Mouse (Mus musculus) C2C12 (cell line): ENCODE results near the gene Znhit2. TPM values are rescaled to one million over a fixed set of nuclear protein-coding genes. Genes with fewer than 3 reads are reported as not detected.

Experiments used
- H3K27me3 ChIP-seq: one replicate; pipeline ENCODE4 v1.6.1; 2011; ENCODE audit not compliant: control insufficient read depth, insufficient read depth, insufficient read length
- H3K36me3 ChIP-seq: one replicate; pipeline ENCODE4 v1.6.1; 2011; ENCODE audit not compliant: control insufficient read depth, insufficient read depth
- H3K4me3 ChIP-seq: one replicate; pipeline ENCODE4 v1.5.1; 2011; ENCODE audit warnings: mild to moderate bottlenecking, control low read depth; ENCODE audit not compliant: poor library complexity, insufficient read depth, severe bottlenecking
- H3K79me2 ChIP-seq: one replicate; pipeline ENCODE4 v1.6.1; 2011; ENCODE audit not compliant: control insufficient read depth, insufficient read depth
- H3K79me3 ChIP-seq: one replicate; pipeline ENCODE4 v1.6.1; 2011; ENCODE audit warnings: low read depth, control low read depth
- H3ac ChIP-seq: one replicate; pipeline ENCODE3; 2011; ENCODE audit warnings: low read depth; ENCODE audit not compliant: control insufficient read depth, insufficient read length
- CEBPB ChIP-seq: IDR thresholded peaks from one replicate; pipeline ENCODE4 v1.6.1; 2011; ENCODE audit warnings: low read depth, mild to moderate bottlenecking, control low read depth, moderate library complexity
- CTCF ChIP-seq: IDR thresholded peaks from one replicate; pipeline ENCODE4 v1.5.1; 2011; ENCODE audit not compliant: control insufficient read depth, insufficient read depth, insufficient read length
- FOSL1 ChIP-seq: IDR thresholded peaks from one replicate; pipeline ENCODE4 v1.8.0; 2011; ENCODE audit warnings: mild to moderate bottlenecking, low read length; ENCODE audit not compliant: poor library complexity, insufficient read depth, severe bottlenecking
- MAX ChIP-seq: IDR thresholded peaks from one replicate; pipeline ENCODE4 v1.6.1; 2011; ENCODE audit warnings: mild to moderate bottlenecking, control low read depth
- MYOD1 ChIP-seq: IDR thresholded peaks from one replicate; pipeline ENCODE4 v1.6.1; 2011; ENCODE audit warnings: low read depth; ENCODE audit not compliant: control insufficient read depth, insufficient read length
- MYOG ChIP-seq: IDR thresholded peaks from one replicate; pipeline ENCODE4 v1.6.1; 2011; ENCODE audit not compliant: control insufficient read depth, insufficient read length; ENCODE audit errors: extremely low read depth
- USF1 ChIP-seq: IDR thresholded peaks from one replicate; pipeline ENCODE4 v1.6.1; 2011; ENCODE audit warnings: low read depth, mild to moderate bottlenecking, control low read depth, moderate library complexity
- polyA plus RNA-seq: library from polyadenylated mRNA; unstranded; fragments of >200 nt; fragmentation: generic; extraction: Trizol; gene quantifications from one replicate; pipeline ENCODE4 v1.2.1, GENCODE M21; 2012; ENCODE audit warnings: missing spikeins

Gene Znhit2
- polyA plus RNA-seq, 1 experiment: 49.8 TPM

- peak overlapping the region; percentile 96 for H3ac ChIP-seq
- peaks cover 77% of the 10 kb centered on the region for H3K79me2 ChIP-seq
- H3K27me3 ChIP-seq: no peaks in the 10 kb centered on the region
- peak overlapping the region; percentile 98 for H3K4me3 ChIP-seq
- peaks cover 37% of the 10 kb centered on the region for H3K79me3 ChIP-seq
- TF ChIP-seq CEBPB (no peak), MYOG (no peak), MYOD1 (no peak), FOSL1 (no peak), CTCF (no peak)
- H3K36me3 ChIP-seq: peaks cover 54% of the 10 kb centered on the region
Observed at GRCm38 (mm10) chr19:6085417-6085879, 24.5 kb downstream of the Znhit2 start.

- peaks cover 35% of the 10 kb centered on the region for H3K79me3 ChIP-seq
- no peak overlapping the region for H3K4me3 ChIP-seq
- peaks cover 95% of the 10 kb centered on the region for H3K79me2 ChIP-seq
- H3K27me3 ChIP-seq: no peaks in the 10 kb centered on the region
- TF ChIP-seq MYOG: no peak
- no peak for TF ChIP-seq CEBPB
- no peak for TF ChIP-seq MYOD1
- no peak for TF ChIP-seq CTCF
- no peak for TF ChIP-seq FOSL1
- no peak for TF ChIP-seq USF1
- no peak for TF ChIP-seq MAX
- H3ac ChIP-seq: no peak overlapping the region
- peaks cover 63% of the 10 kb centered on the region for H3K36me3 ChIP-seq
Observed at GRCm38 (mm10) chr19:6088841-6089240, 27.8 kb downstream of the Znhit2 start.

GRCm38 (mm10) chr19:6094119-6094518, 33.1 kb downstream of the Znhit2 start, which contains the start of gene AC131692.1:
TSS of gene AC131692.1 (plus strand) at chr19:6094419.
- TF ChIP-seq MYOD1 (no peak), CTCF (no peak), MAX (no peak), USF1 (no peak), MYOG (no peak), CEBPB (no peak), FOSL1 (no peak)
- Histone ChIP-seq H3K79me3 (peaks cover 8% of the 10 kb centered on the region), H3K36me3 (peaks cover 45% of the 10 kb centered on the region), H3K27me3 (no peaks in the 10 kb centered on the region), H3ac (no peak within 1 kb of the TSS), H3K79me2 (peaks cover 44% of the 10 kb centered on the region), H3K4me3 (no peak within 1 kb of the TSS)

GRCm38 (mm10) chr19:6097847-6098246, 36.9 kb downstream of the Znhit2 start:
- Histone ChIP-seq H3ac (no peak overlapping the region), H3K79me3 (no peaks in the 10 kb centered on the region), H3K79me2 (peaks cover 8% of the 10 kb centered on the region), H3K36me3 (peaks cover 9% of the 10 kb centered on the region), H3K27me3 (no peaks in the 10 kb centered on the region), H3K4me3 (no peak overlapping the region)
- TF ChIP-seq USF1 (no peak), FOSL1 (no peak), CTCF (no peak), CEBPB (no peak), MAX (no peak), MYOD1 (no peak), MYOG (no peak)

GRCm38 (mm10) chr19:6101186-6101585, 40.2 kb downstream of the Znhit2 start:
- Histone ChIP-seq H3K79me2 (no peaks in the 10 kb centered on the region), H3K36me3 (no peaks in the 10 kb centered on the region), H3ac (no peak overlapping the region), H3K79me3 (no peaks in the 10 kb centered on the region), H3K4me3 (no peak overlapping the region), H3K27me3 (no peaks in the 10 kb centered on the region)
- TF ChIP-seq CEBPB (no peak), MYOD1 (no peak)

- Histone ChIP-seq H3K27me3 (no peaks in the 10 kb centered on the region), H3K4me3 (no peak overlapping the region), H3K79me3 (no peaks in the 10 kb centered on the region), H3K36me3 (no peaks in the 10 kb centered on the region), H3K79me2 (no peaks in the 10 kb centered on the region), H3ac (no peak overlapping the region)
- TF ChIP-seq CTCF: no peak
- TF ChIP-seq MYOD1: no peak
- TF ChIP-seq CEBPB: no peak
- no peak for TF ChIP-seq MYOG
- TF ChIP-seq MAX: no peak
- TF ChIP-seq USF1: no peak
- TF ChIP-seq FOSL1: no peak
Observed at GRCm38 (mm10) chr19:6102169-6102853, 41.3 kb downstream of the Znhit2 start.
